Mouse (Mus musculus): ENCODE results near the gene Rcsd1.

The Rcsd1 gene

GRCm38 (mm10) chr1:165709629-165710256 lies at the start of gene Rcsd1:
Gene Rcsd1 (minus strand): TSS chr1:165709757.
- ChIA-PET CTCF (interaction anchor here in 2 of 4 experiments (0.6 to 1.3 kb wide), 3 partner anchors 26 to 31 kb away, joined by 3 to 4 read pairs (median 3); no protein-coding TSS in a partner anchor), POLR2A (interaction anchor here (0.6 to 1.4 kb wide), 5 partner anchors 9 to 593 kb away, joined by 3 read pairs; partner anchors contain the start of gene Mpzl1 (in 1 of the 4))

GRCm38 (mm10) chr1:165755194-165755593 lies 45.6 kb upstream of the Rcsd1 start:
- ChIA-PET CTCF (no interaction called here), POLR2A (no interaction called here)

GRCm38 (mm10) chr1:165754205-165754604 lies 44.6 kb upstream of the Rcsd1 start:
- ChIA-PET POLR2A (no interaction called here), CTCF (no interaction called here)

DNA sequence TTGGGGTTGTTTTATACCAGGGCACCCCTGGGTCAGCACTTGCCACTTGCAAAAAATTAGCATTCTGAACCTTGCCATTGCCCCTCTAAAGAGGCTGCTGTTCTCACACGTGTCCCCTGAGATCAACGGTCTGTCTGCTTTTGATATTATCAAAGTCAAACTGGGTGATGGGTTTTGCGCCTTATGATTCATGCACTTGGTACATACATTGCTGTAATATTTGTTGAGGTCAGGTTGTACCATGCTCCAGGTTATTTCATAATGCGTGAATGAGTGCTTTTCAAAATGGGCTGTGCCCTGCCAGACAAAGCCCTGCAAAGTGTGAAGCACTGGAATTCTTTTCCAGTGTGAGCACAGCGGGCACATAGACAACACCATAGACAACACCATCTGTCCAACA lies 42.3 kb upstream of the Rcsd1 start:
- CTCF ChIA-PET = no interaction called here
- POLR2A ChIA-PET = no interaction called here

DNA sequence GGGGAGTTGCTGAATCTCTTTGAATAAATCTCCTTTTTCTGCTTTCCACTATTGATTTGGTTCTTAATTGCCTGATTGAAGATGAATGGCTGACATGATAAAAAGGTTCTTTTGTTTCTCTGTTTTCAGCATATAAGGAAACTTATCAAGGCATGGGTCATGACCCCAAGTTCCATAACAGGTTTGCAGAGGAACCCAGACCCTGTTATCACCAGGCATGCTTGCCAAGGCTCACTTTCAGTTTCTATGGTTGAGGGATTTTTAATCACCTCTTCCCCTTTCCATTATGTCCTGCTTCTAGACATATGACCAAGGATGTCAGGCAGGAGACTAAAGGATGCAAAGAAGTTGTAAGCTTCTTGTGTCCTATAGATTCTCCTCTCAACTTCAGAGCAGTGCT lies 41.6 kb upstream of the Rcsd1 start:
- ChIA-PET CTCF (no interaction called here), POLR2A (no interaction called here)

- CTCF ChIA-PET = interaction anchor here in 3 of 4 experiments (0.7 to 1.3 kb wide), 3 partner anchors 11 to 89 kb away, joined by 3 read pairs; no protein-coding TSS in a partner anchor
- POLR2A ChIA-PET = interaction anchor here in 2 of 4 experiments (1.0 to 1.1 kb wide), 2 partner anchors 14 to 161 kb away, joined by 4 read pairs; no protein-coding TSS in a partner anchor
Observed at GRCm38 (mm10) chr1:165748053-165748452, 38.5 kb upstream of the Rcsd1 start.

- POLR2A ChIA-PET = interaction anchor here in 1 of 4 experiments (0.6 kb wide), 1 partner anchor 309 kb away, joined by 3 read pairs; no protein-coding TSS in a partner anchor
- CTCF ChIA-PET = interaction anchor here in 1 of 4 experiments (0.6 kb wide), 3 partner anchors 83 to 1426 kb away, joined by 3 to 22 read pairs (median 7); no protein-coding TSS in a partner anchor
Observed at GRCm38 (mm10) chr1:165741989-165742388, 32.4 kb upstream of the Rcsd1 start.

DNA sequence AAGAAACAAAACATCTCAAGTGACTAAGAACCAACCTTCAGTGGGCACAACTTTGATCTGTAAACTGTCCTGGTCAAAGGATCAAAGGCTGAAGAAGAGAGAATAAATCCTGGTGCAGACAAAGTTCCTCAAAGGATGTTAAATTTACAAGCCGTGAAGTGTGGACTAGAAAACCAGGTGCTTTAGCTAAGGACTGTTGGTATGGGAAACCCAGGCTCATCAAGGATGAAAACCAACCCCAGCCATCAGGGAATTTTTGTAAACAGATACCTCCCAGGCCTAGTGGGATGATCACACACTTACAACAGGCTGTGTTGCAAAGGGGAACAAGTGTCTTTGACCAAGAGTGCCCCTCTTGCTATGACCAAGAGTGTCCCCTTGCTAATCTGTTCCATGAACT lies 29.4 kb upstream of the Rcsd1 start:
- ChIA-PET CTCF (no interaction called here), POLR2A (interaction anchor here in 1 of 4 experiments (0.6 kb wide), 1 partner anchor 61 kb away, joined by 3 read pairs; no protein-coding TSS in a partner anchor)

DNA sequence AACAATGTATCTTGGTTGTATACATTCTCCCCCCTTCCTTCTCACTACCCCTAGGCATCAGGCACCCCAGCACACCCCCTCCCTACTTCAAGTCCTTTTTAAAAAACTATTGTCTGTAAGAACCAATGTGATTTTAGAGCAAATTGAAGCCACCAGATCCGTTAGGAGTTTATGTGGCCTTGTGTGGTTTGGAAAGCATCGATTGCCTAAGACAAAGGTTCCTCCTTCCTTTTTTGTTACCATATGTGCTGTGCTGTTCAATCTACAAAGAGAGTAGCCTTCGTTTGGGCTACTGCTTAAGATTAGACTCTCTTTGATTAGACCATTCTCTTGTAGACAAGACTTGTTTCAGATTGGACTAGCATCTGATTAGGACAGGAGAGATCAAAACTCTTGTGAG lies 28.3 kb upstream of the Rcsd1 start:
- CTCF ChIA-PET = no interaction called here
- POLR2A ChIA-PET = no interaction called here

DNA sequence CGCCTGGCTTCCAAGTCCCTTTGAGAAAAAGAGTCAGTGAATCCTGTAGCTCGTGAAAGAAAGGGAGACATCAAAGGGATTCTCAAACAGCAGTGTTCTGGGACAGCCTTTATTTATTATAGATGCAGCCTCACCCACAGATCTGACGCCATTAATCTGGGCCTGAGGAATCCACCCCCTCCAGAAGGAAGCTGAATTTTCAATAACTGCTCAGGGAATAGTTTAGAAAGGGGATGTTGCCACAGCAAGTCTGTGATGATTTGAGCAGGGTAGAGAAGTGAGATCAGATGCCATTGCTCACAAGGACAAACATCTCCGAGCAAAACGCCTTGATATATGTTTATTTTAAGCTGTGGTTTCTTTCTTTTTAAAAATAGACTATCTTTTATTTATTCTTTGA lies 27.9 kb upstream of the Rcsd1 start:
- POLR2A ChIA-PET = interaction anchor here in 1 of 4 experiments (0.6 to 0.7 kb wide), 2 partner anchors 126 to 564 kb away, joined by 3 to 4 read pairs; no protein-coding TSS in a partner anchor
- CTCF ChIA-PET = interaction anchor here (0.5 to 0.9 kb wide), 7 partner anchors 11 to 510 kb away, joined by 3 to 4 read pairs (median 3); no protein-coding TSS in a partner anchor

- CTCF ChIA-PET = interaction anchor here (0.6 to 2.1 kb wide), 25 partner anchors 12 to 625 kb away, joined by 3 to 11 read pairs (median 3); partner anchors contain the start of gene Rcsd1 (in 1 of the 4)
- POLR2A ChIA-PET = interaction anchor here in 2 of 4 experiments (1.0 to 1.5 kb wide), 5 partner anchors 21 to 121 kb away, joined by 3 to 4 read pairs (median 3); no protein-coding TSS in a partner anchor
Observed at GRCm38 (mm10) chr1:165735826-165736818, 26.6 kb upstream of the Rcsd1 start.

DNA sequence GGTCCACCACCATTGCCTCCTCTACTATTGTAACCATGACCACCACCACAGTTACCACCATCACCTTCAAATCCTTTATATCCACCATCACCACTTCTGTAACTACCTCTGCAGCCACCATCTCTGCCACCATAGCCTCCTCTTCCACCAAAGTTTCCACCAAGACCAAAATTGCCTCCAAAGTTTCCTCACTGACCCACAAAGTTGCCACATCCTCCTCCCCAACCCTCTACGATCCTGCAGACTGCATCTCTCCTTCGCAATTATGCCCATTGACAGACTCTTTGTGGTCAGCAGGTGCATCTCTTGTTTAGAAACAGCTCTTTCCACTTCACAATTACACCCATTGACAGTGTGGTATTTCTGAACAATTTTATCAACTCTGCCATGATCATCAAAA lies 25.3 kb upstream of the Rcsd1 start:
- POLR2A ChIA-PET = interaction anchor here in 1 of 4 experiments (0.6 kb wide), 1 partner anchor 48 kb away, joined by 3 read pairs; no protein-coding TSS in a partner anchor
- CTCF ChIA-PET = interaction anchor here in 1 of 4 experiments (1.4 to 2.1 kb wide), 3 partner anchors 23 to 80 kb away, joined by 3 to 11 read pairs (median 8); no protein-coding TSS in a partner anchor

- CTCF ChIA-PET = interaction anchor here in 1 of 4 experiments (0.7 kb wide), 1 partner anchor 33 kb away, joined by 4 read pairs; no protein-coding TSS in a partner anchor
- POLR2A ChIA-PET = no interaction called here
Observed at GRCm38 (mm10) chr1:165731553-165731952, 22.0 kb upstream of the Rcsd1 start.

GRCm38 (mm10) chr1:165730129-165730528 lies 20.6 kb upstream of the Rcsd1 start:
- POLR2A ChIA-PET = interaction anchor here in 1 of 4 experiments (0.6 kb wide), 1 partner anchor 90 kb away, joined by 3 read pairs; no protein-coding TSS in a partner anchor
- CTCF ChIA-PET = no interaction called here

GRCm38 (mm10) chr1:165728057-165728639 lies 18.6 kb upstream of the Rcsd1 start:
- POLR2A ChIA-PET = interaction anchor here in 1 of 4 experiments (0.6 kb wide), 1 partner anchor 33 kb away, joined by 3 read pairs; no protein-coding TSS in a partner anchor
- CTCF ChIA-PET = no interaction called here

- CTCF ChIA-PET = interaction anchor here in 1 of 4 experiments (0.5 kb wide), 1 partner anchor 53 kb away, joined by 4 read pairs; no protein-coding TSS in a partner anchor
- POLR2A ChIA-PET = interaction anchor here in 1 of 4 experiments (0.7 kb wide), 1 partner anchor 8 kb away, joined by 3 read pairs; no protein-coding TSS in a partner anchor
Observed at GRCm38 (mm10) chr1:165726986-165727385, 17.4 kb upstream of the Rcsd1 start.

DNA sequence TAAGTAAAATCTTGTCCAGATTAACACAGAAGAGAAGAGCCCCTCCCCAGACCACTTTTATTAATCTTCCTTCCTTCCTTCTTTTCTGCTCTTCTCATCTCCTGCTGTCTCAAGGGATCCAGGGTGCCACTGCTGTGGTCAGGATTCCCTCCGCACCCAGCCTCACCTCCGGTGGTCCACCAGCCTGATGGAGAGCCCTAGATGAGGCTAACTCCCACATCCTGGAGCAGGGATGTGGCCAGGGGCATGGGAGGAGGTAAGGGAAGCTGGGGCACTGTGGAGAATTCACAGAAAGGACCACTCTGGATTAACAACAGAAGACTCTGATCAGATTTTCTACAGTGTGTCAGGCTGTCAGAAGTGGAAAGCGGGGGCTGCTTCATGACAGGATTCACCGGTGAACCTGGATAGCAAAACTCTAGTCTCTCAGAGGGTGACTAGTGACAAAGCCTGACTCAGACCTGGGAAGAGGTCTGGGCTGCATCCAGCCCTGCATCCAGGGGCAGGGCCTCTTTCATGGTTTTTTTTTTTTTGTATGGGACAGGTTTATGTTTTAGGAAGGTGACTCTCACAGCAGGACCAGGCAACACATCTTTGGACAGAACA lies 15.6 kb upstream of the Rcsd1 start:
- ChIA-PET POLR2A (no interaction called here), CTCF (no interaction called here)
